8 mouse cellular contexts compared by ENCODE assay signal in the genomic region with DNA sequence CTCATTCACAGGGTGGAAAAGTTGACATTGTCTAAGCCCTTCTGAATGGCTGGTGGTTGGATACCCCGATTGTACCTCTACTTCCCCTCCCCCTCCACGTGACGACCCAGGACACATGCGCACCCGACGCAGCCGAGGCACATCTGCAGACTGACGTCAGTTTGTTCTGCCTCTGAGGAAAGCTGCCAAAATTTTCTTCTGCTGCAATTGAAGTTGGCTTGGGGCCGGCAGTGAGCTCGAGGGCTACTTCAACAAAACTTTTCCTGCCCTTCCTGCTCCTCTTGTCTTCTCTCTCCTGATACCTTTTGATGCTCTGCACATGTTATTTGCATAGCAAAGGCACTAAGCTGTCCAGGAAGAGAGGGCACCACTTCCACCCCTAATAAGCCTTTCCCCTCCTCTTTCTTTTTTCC. TPM values are rescaled to one million over a fixed set of nuclear protein-coding genes. Genes with fewer than 3 reads are reported as not detected.
DNase-seq lines count a peak whose midpoint lies in the region; ATAC-seq lines count a peak whose summit lies in the region.

No protein-coding gene starts in this region.

- H3K36me3 ChIP-seq in heart, embryonic 11.5 days (ENCODE audit: control insufficient read depth, insufficient read depth, low read length): no peaks in the 10 kb centered on the region
- H3K36me3 ChIP-seq in kidney, embryonic 15.5 days: no peaks in the 10 kb centered on the region

- H3K4me1 ChIP-seq in heart, embryonic 11.5 days (ENCODE audit: control insufficient read depth, insufficient read depth, low read length): peaks cover 2% of the 10 kb centered on the region; the same call in 1 of the 2 replicates
- H3K4me1 ChIP-seq in kidney, embryonic 15.5 days: peaks cover 23% of the 10 kb centered on the region; the same call in 1 of the 2 replicates

- H3K27ac ChIP-seq in heart, embryonic 11.5 days (ENCODE audit: low read depth, low read length): peak overlapping the region; percentile 93
- peak overlapping the region; percentile 88 for H3K27ac ChIP-seq in kidney, embryonic 15.5 days

- H3K4me2 ChIP-seq in heart, embryonic 11.5 days: peak overlapping the region; percentile 75
- peak overlapping the region; percentile 76 for H3K4me2 ChIP-seq in kidney, embryonic 15.5 days

- no peaks in the 10 kb centered on the region for H3K27me3 ChIP-seq in heart, embryonic 11.5 days (ENCODE audit: control insufficient read depth, insufficient read depth, low read length)
- no peaks in the 10 kb centered on the region for H3K27me3 ChIP-seq in kidney, embryonic 15.5 days

- peak overlapping the region; percentile 67 for H3K4me3 ChIP-seq in heart, embryonic 11.5 days (ENCODE audit: low read depth, low read length)
- peak overlapping the region; percentile 57 for H3K4me3 ChIP-seq in kidney, embryonic 15.5 days (replicated peaks)

- peak; percentile 61 for ATAC-seq in erythroid progenitor cell, adult 5-6 weeks (replicated peaks; ENCODE audit: low FRiP score, poor library complexity, severe bottlenecking)
- peak; percentile 92 for ATAC-seq in heart, embryonic 11.5 days (replicated peaks; ENCODE audit: insufficient number of reproducible peaks, low FRiP score, low TSS enrichment)
- ATAC-seq in kidney, embryonic 15.5 days (replicated peaks; ENCODE audit: low FRiP score): peak; percentile 93

- WGBS in heart, embryonic 11.5 days (ENCODE audit: insufficient replicate concordance): under 1% methylated on average over 10 of the region's 10 CpGs
- 0% methylated on average over 10 of the region's 10 CpGs for WGBS in kidney, embryonic 15.5 days

- DNase-seq in CD4-positive, CD25-positive, alpha-beta regulatory T cell, adult 2 months (ENCODE audit: low read depth, low spot score): peak; percentile 96
- DNase-seq in brain, embryonic 18.5 days (ENCODE audit: low read depth, low spot score): peak; percentile 77
- peak; percentile 86 for DNase-seq in liver
- DNase-seq in monocyte, adult 2 months (ENCODE audit: low read depth in 1 of 2, low spot score in 2 of 2): peak; percentile 39 to 75
- DNase-seq in spleen, postnatal 36 days (ENCODE audit: low spot score in 2 of 2): peak; percentile 86 to 89

- H3K9me3 ChIP-seq in heart, embryonic 11.5 days (replicated peaks; ENCODE audit: control insufficient read depth, low read length): no peaks in the 10 kb centered on the region
- H3K9me3 ChIP-seq in kidney, embryonic 15.5 days (replicated peaks): no peaks in the 10 kb centered on the region

- H3K9ac ChIP-seq in heart, embryonic 11.5 days (ENCODE audit: low read depth, low read length): peak overlapping the region; percentile 53
- H3K9ac ChIP-seq in kidney, embryonic 15.5 days: peak overlapping the region; percentile 38; the same call in 1 of the 2 replicates

RNA-seq across cellular contexts. Expression of gene Adamts6, which starts 0.7 kb away (rescaled TPM):
- 1.1 and 2.9 TPM in 2 replicates for total RNA-seq in erythroid progenitor cell, adult 5-6 weeks (2015; ENCODE audit: low replicate concordance)
- 0.61 and 1.3 TPM in 2 replicates for total RNA-seq in erythroid progenitor cell, adult 5-6 weeks (2017; ENCODE audit: low replicate concordance)
- 6.2 and 7.1 TPM in 2 replicates for polyA plus RNA-seq in heart, embryonic 11.5 days (2014; fragmentation: Nextera tagmentation; extraction: Ambion mirVana)
- 1.9 and 2.3 TPM in 2 replicates for polyA plus RNA-seq in kidney, embryonic 15.5 days (2015; fragmentation: Nextera tagmentation; extraction: Ambion mirVana)

RNA-seq across cellular contexts. Expression of gene Ppwd1, which starts 58.3 kb away (rescaled TPM):
- 72.5 and 74.6 TPM in 2 replicates for total RNA-seq in erythroid progenitor cell, adult 5-6 weeks (2015; ENCODE audit: low replicate concordance)
- 56.1 and 100 TPM in 2 replicates for total RNA-seq in erythroid progenitor cell, adult 5-6 weeks (2017; ENCODE audit: low replicate concordance)
- polyA plus RNA-seq in heart, embryonic 11.5 days (2014; fragmentation: Nextera tagmentation; extraction: Ambion mirVana): 9.3 and 11.9 TPM in 2 replicates
- 17.4 and 18.8 TPM in 2 replicates for polyA plus RNA-seq in kidney, embryonic 15.5 days (2015; fragmentation: Nextera tagmentation; extraction: Ambion mirVana)

RNA-seq across cellular contexts. Expression of gene Cenpk, which starts 58.5 kb away (rescaled TPM):
- 128 and 134 TPM in 2 replicates for total RNA-seq in erythroid progenitor cell, adult 5-6 weeks (2015; ENCODE audit: low replicate concordance)
- total RNA-seq in erythroid progenitor cell, adult 5-6 weeks (2017; ENCODE audit: low replicate concordance): 324 and 373 TPM in 2 replicates
- polyA plus RNA-seq in heart, embryonic 11.5 days (2014; fragmentation: Nextera tagmentation; extraction: Ambion mirVana): 49.9 and 56.0 TPM in 2 replicates
- polyA plus RNA-seq in kidney, embryonic 15.5 days (2015; fragmentation: Nextera tagmentation; extraction: Ambion mirVana): 77.8 and 82.9 TPM in 2 replicates

Comparison
In these comparisons a context has a peak if more than half of its experiments do, and no peak if none do; other contexts are left out.
1. Peak in every context shown above with its lines: DNase-seq, ATAC-seq, H3K4me3 ChIP-seq and H3K27ac ChIP-seq.